Mouse (Mus musculus) limb, embryonic 10.5 days (tissue): ENCODE data around the gene Slc12a6. TPM values are rescaled to one million over a fixed set of nuclear protein-coding genes. Genes with fewer than 3 reads are reported as not detected.

Experiments used
- DNase-seq: peaks from one replicate; pipeline ENCODE4 v3.0.0-alpha.2; 2017; ENCODE audit warnings: low spot score
- H3K27ac ChIP-seq: fragments of 300-500 bp; sonication (generic); 2 replicates; pipeline ENCODE4 v1.5.1; 2016; ENCODE audit warnings: mild to moderate bottlenecking
- H3K27me3 ChIP-seq: fragments of 300-500 bp; sonication (generic); 2 replicates; pipeline ENCODE4 v1.6.1; 2016; ENCODE audit warnings: low read depth, mild to moderate bottlenecking; ENCODE audit not compliant: poor library complexity, severe bottlenecking
- H3K36me3 ChIP-seq: fragments of 300-500 bp; sonication (generic); 2 replicates; pipeline ENCODE4 v1.6.1; 2016; ENCODE audit warnings: mild to moderate bottlenecking, moderate library complexity
- H3K4me1 ChIP-seq: fragments of 300-500 bp; sonication (generic); 2 replicates; pipeline ENCODE4 v1.6.1; 2016
- H3K4me3 ChIP-seq: fragments of 300-500 bp; sonication (generic); 2 replicates; pipeline ENCODE4 v1.5.1; 2016; ENCODE audit warnings: mild to moderate bottlenecking, moderate library complexity
- H3K9me3 ChIP-seq: fragments of 300-500 bp; sonication (generic); replicated peaks from 2 replicates; pipeline ENCODE4 v1.6.1; 2016; ENCODE audit warnings: mild to moderate bottlenecking
- WGBS: fragments of 180-500 bp; shearing (Covaris S2); methylation state at CpG from one replicate; pipeline ENCODE4 v1.1.7; 2016; 5-methylcytosine and 5-hydroxymethylcytosine counted together
- polyA plus RNA-seq: library from polyadenylated mRNA; unstranded; fragments of >200 nt; fragmentation: Nextera tagmentation; extraction: Ambion mirVana; gene quantifications from 2 replicates; pipeline ENCODE4 v1.2.1, GENCODE M21; 2016

Gene Slc12a6
- polyA plus RNA-seq, 1 experiment from 2014 or later: 7.4 TPM

DNA sequence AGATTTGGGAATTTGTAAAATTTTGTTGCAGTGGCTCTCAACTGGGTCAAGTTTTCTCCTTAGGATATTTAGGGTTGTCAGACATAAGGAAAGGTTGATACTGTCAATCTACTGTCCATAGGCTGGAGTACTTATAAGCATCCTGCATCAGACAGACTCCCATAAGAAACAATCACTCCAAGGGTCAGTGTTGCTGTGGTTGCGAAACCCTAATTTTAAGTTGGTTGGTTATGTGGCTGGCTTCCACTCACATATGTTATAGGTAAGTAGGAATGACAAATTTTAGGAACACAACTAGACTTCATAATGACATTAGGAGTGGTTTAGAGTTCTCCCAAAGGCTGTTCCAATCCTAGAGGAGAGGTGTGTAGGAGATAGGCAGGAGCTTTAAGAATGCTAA, 115.6 kb downstream of the Slc12a6 start:
- Histone ChIP-seq H3K27me3 (no peaks in the 10 kb centered on the region), H3K27ac (no peak overlapping the region), H3K4me3 (no peak overlapping the region), H3K9me3 (no peaks in the 10 kb centered on the region), H3K36me3 (peaks cover 8% of the 10 kb centered on the region; the same call in 1 of the 2 replicates), H3K4me1 (peaks cover 9% of the 10 kb centered on the region)
- 98% methylated on average over 1 of the region's 1 CpGs for WGBS
- no peak for DNase-seq

DNA sequence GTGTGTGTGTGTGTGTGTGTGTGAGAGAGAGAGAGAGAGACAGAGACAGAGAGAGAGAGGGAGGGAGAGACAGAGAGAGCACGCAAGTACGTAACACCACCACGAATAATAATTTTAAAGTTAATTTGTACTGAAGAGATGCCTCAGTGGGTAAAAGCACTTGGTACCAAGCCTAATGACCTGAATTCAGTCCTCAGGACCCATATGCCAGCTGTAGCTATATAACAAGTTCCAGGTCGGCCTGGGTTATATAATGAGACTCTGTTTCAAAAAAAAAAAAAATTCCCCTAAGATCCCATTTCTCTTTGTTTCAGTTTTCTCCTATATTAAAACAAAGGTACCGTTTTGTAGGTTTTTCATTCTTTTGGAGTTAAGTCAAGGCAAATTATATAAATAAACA, 125.2 kb downstream of the Slc12a6 start:
- no peak for DNase-seq
- 95% methylated on average over 5 of the region's 5 CpGs for WGBS
- H3K9me3 ChIP-seq: no peaks in the 10 kb centered on the region
- no peaks in the 10 kb centered on the region for H3K27me3 ChIP-seq
- no peak overlapping the region for H3K27ac ChIP-seq
- H3K4me1 ChIP-seq: no peaks in the 10 kb centered on the region
- H3K36me3 ChIP-seq: no peaks in the 10 kb centered on the region
- H3K4me3 ChIP-seq: no peak overlapping the region

DNA sequence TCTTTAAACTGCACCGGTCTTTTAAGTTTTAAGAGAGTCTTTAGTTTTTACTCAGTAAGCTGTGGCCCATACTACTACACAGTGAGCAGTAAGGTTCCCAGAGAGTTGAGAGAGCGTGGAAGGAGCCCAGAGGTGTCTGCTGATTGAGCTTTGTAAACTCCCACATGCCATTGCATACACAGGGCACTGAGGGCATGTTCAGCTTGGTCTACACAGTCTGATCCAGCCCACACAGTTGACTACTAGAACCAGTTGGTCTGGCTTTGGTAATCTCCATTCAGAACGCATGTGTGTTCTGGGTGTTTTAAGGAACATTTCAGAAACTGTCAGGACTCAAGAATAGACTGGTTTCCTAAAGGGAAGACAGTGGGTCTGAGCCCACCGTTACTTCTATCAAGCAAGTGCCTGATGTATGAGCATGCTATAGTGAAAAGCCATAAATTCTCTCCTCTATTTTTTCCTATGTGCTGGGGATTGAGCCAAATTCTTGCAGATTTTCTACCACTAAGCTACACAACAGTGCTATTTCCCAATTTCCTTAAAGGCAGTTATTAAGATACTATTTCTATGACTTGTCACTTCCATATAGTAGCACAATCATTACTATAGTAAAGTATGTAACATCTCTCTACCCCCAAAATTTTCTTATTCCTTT, 125.8 kb downstream of the Slc12a6 start:
- DNase-seq: no peak
- H3K4me1 ChIP-seq: no peaks in the 10 kb centered on the region
- no peak overlapping the region for H3K27ac ChIP-seq
- H3K9me3 ChIP-seq: no peaks in the 10 kb centered on the region
- H3K27me3 ChIP-seq: no peaks in the 10 kb centered on the region
- H3K36me3 ChIP-seq: no peaks in the 10 kb centered on the region
- WGBS: 95% methylated on average over 4 of the region's 4 CpGs
- no peak overlapping the region for H3K4me3 ChIP-seq

- Histone ChIP-seq H3K4me3 (no peak overlapping the region), H3K27me3 (no peaks in the 10 kb centered on the region), H3K27ac (no peak overlapping the region), H3K4me1 (no peaks in the 10 kb centered on the region), H3K9me3 (no peaks in the 10 kb centered on the region), H3K36me3 (no peaks in the 10 kb centered on the region)
- 97% methylated on average over 1 of the region's 1 CpGs for WGBS
- no peak for DNase-seq
These were observed 127.1 kb downstream of the Slc12a6 start for GRCm38 (mm10) chr2:112392689-112393088.

DNA sequence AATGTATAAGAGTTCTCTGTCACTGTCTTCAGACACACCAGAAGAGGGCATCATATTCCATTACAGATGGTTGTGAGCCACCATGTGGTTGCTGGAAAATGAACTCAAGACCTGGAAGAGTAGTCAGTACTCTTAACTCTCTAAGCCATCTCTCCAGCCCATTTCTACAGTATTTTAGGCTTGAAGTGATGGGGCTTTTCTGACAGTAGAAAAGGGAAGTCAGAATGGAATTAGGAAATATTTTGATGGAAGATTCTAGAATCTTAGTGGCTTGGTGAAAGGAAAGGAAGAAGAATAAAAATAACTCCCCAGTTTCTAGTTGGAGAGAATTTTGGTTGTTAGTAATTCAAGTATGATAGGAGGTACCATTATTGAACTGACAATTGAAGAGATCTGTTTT, 128.3 kb downstream of the Slc12a6 start:
- H3K36me3 ChIP-seq: no peaks in the 10 kb centered on the region
- no peak for DNase-seq

DNA sequence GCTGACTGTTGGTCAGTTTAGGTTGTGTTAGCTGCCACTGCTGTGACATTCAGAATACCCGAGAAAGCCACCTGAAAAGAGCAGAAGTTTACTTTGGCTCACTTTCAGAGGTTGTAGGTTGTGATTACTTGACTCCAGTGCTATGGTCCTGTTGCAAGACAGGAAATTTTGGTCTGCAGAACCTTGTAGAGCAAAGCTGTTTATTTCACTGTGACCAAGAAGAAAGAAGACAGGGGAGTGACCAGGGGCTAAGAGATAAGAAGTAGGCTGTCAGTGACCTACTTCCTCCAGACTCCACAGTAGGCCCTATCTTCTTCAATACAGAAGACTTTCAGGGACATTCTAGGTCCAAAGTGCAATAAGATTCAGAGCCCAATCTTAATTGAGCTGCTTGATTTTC, 131.0 kb downstream of the Slc12a6 start:
- WGBS: 85% methylated on average over 1 of the region's 1 CpGs
- no peaks in the 10 kb centered on the region for H3K27me3 ChIP-seq

More for the DNA sequence above, 128.3 kb downstream of the Slc12a6 start:
- H3K4me3 ChIP-seq: no peak overlapping the region
- H3K9me3 ChIP-seq: no peaks in the 10 kb centered on the region
- no peaks in the 10 kb centered on the region for H3K27me3 ChIP-seq
- no peak overlapping the region for H3K27ac ChIP-seq
- H3K4me1 ChIP-seq: no peaks in the 10 kb centered on the region

GRCm38 (mm10) chr2:112407030-112407429, 141.4 kb downstream of the Slc12a6 start:
- peaks cover 52% of the 10 kb centered on the region for H3K36me3 ChIP-seq

More for the DNA sequence above, 131.0 kb downstream of the Slc12a6 start:
- Histone ChIP-seq H3K4me1 (no peaks in the 10 kb centered on the region), H3K27ac (no peak overlapping the region), H3K4me3 (no peak overlapping the region), H3K9me3 (no peaks in the 10 kb centered on the region), H3K36me3 (no peaks in the 10 kb centered on the region)
- no peak for DNase-seq

More at GRCm38 (mm10) chr2:112407030-112407429, 141.4 kb downstream of the Slc12a6 start:
- Histone ChIP-seq H3K9me3 (no peaks in the 10 kb centered on the region), H3K27ac (no peak overlapping the region), H3K27me3 (no peaks in the 10 kb centered on the region), H3K4me3 (no peak overlapping the region), H3K4me1 (no peaks in the 10 kb centered on the region)
- no peak for DNase-seq
- 96% methylated on average over 3 of the region's 3 CpGs for WGBS

Other genes starting within 250 kb of the Slc12a6 start
- not detected in 2 replicates for gene Olfr1311, start 241.4 kb upstream of the Slc12a6 start, polyA plus RNA-seq
- gene Olfr1312, start 215.6 kb upstream of the Slc12a6 start, polyA plus RNA-seq: not detected in 2 replicates
- gene Olfr1313, start 188.0 kb upstream of the Slc12a6 start, polyA plus RNA-seq: not detected in 2 replicates
- gene Olfr1314, start 169.0 kb upstream of the Slc12a6 start, polyA plus RNA-seq: not detected in 2 replicates
- not detected in 2 replicates for gene Olfr1315-ps1, start 150.4 kb upstream of the Slc12a6 start, polyA plus RNA-seq
- not detected in 2 replicates for gene Olfr1316, start 130.8 kb upstream of the Slc12a6 start, polyA plus RNA-seq
- gene Olfr1317, start 125.5 kb upstream of the Slc12a6 start, polyA plus RNA-seq: not detected in 2 replicates
- gene Olfr1318, start 111.6 kb upstream of the Slc12a6 start, polyA plus RNA-seq: not detected in 2 replicates
- gene Lpcat4, start 26.4 kb upstream of the Slc12a6 start, polyA plus RNA-seq: 15.0 and 18.0 TPM in 2 replicates
- 0.04 and 0.10 TPM in 2 replicates for gene Nutm1, start 6.5 kb upstream of the Slc12a6 start, polyA plus RNA-seq
- gene Nop10, start 3.9 kb upstream of the Slc12a6 start, polyA plus RNA-seq: 188 and 253 TPM in 2 replicates
- not detected in 2 replicates for gene Gm21985, start 489 bp downstream of the Slc12a6 start, polyA plus RNA-seq
- 117 and 127 TPM in 2 replicates for gene Emc4, start 102.2 kb downstream of the Slc12a6 start, polyA plus RNA-seq
- 37.5 and 44.4 TPM in 2 replicates for gene Katnbl1, start 113.4 kb downstream of the Slc12a6 start, polyA plus RNA-seq
- gene Emc7, start 189.2 kb downstream of the Slc12a6 start, polyA plus RNA-seq: 10.2 and 10.9 TPM in 2 replicates
- not detected in 2 replicates for gene Chrm5, start 214.9 kb downstream of the Slc12a6 start, polyA plus RNA-seq
- gene Aven, start 227.1 kb downstream of the Slc12a6 start, polyA plus RNA-seq: 10.0 and 11.6 TPM in 2 replicates